Mouse (Mus musculus): ENCODE results near the gene Faiml. TPM values are rescaled to one million over a fixed set of nuclear protein-coding genes. Genes with fewer than 3 reads are reported as not detected.

The Faiml gene
- total RNA-seq (2022) = not detected

- no peak for DNase-seq (ENCODE audit: low spot score)
Observed at GRCm38 (mm10) chr9:99237139-99237538, at the start of gene Faiml. TSS of gene Faiml (minus strand) at chr9:99237239.

GRCm38 (mm10) chr9:99258891-99259290, 21.9 kb upstream of the Faiml start:
- no peak for DNase-seq (ENCODE audit: low spot score)

- DNase-seq (ENCODE audit: low spot score) = no peak
Observed at GRCm38 (mm10) chr9:99256821-99257220, 19.8 kb upstream of the Faiml start.

GRCm38 (mm10) chr9:99256206-99256605, 19.2 kb upstream of the Faiml start:
- DNase-seq (ENCODE audit: low spot score) = no peak

- DNase-seq (ENCODE audit: low spot score) = no peak
Observed at GRCm38 (mm10) chr9:99253861-99254260, 16.8 kb upstream of the Faiml start.

DNA sequence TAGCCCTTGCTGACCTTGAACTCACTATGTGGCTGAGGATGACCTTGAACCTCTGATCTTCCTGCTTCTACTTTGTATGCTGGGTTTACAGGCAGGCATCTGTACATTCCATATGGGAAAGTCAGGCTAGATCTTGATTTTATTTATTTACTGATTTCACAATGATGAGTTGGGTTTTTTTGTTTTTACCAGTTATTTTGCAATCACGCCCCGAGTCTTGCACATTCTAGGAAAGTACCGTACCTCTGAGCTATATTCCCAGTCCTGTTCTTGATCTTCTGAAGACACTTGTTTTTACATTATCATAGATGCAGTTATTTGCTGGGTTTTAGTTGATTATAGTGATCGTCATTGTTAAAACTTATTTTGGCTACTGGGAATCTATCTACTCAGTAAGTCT, 11.9 kb upstream of the Faiml start:
- DNase-seq (ENCODE audit: low spot score) = no peak

- DNase-seq (ENCODE audit: low spot score) = no peak
Observed at GRCm38 (mm10) chr9:99248304-99248703, 11.3 kb upstream of the Faiml start.

GRCm38 (mm10) chr9:99243895-99244293, 6.9 kb upstream of the Faiml start:
- DNase-seq (ENCODE audit: low spot score) = no peak

GRCm38 (mm10) chr9:99243190-99243894, 6.3 kb upstream of the Faiml start, which contains the start of gene Cep70:
TSS of gene Cep70 (plus strand) at chr9:99243367.
- DNase-seq (ENCODE audit: low spot score) = peak; percentile 94

DNA sequence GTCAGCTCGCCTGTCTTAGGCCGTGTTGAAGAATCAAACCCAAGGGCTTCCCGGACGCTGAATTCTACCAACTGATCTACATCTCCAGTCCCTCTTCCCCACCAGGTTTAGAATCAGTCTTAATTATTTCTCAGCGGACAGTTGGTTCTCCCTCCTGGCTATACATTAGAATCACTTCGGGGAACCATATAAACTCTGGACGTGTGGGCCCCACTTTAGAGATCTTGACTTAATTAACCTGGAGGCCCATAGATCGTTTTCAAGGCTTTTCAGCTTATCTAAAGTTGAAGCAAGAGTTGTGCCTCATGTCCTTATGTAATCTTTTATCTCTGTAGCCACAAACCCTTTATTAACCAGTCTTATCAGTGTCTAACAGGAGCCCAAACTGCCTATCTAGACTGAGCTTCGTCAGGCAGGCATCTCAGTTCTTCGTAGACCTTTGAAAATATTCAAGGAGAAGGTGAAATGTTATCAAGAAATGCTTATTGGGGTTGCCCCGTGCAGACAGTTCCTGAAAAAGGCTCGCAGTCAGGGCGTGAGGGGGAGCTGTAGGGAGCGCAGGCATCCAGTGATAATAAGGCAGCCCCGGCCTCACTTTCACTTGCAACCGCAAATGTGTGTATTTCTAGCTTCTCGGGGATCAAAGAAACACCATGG, 5.6 kb upstream of the Faiml start:
- peak; percentile 2 for DNase-seq (ENCODE audit: low spot score)

DNA sequence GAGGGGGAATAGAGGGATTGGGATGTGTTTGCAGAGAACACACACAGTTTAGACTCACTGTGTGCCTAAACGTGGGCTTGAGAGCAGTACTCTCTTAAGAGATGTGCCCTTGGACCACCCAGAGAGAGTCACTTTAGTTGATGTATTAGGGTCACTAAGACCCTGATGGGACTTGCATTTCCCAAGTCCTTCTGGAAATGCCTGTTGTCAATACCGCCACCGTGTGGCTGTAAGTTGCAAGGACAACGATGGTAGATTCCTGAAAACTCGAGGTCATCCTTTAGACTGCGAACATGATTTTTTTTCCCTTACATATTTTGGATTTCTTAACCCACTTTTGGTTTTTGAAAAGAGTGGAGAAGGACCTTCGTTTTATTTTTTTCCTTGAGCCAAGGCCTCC, 5.0 kb upstream of the Faiml start:
- DNase-seq (ENCODE audit: low spot score) = peak; percentile 47

GRCm38 (mm10) chr9:99240571-99240970, 3.5 kb upstream of the Faiml start:
- no peak for DNase-seq (ENCODE audit: low spot score)

GRCm38 (mm10) chr9:99239256-99239655, 2.2 kb upstream of the Faiml start:
- no peak for DNase-seq (ENCODE audit: low spot score)

DNA sequence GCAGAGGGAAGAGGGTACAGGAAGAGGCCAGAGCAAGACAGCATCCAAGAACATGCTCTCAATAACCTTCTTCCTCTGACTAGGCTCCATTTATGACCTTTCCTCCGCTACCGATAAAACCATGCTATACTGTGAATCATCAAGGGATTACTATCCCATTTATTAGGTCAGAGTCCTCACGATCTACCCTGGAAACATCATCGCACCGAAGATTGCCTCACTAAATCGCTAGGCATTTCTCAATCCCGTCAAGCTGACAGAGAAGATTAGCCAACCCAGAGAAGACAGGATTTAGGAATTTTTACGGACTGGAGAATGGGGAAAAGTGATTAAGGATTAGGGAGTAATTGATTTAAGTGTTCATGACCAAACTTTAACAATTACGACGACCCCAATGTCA, 1.2 kb upstream of the Faiml start:
- DNase-seq (ENCODE audit: low spot score) = no peak

DNA sequence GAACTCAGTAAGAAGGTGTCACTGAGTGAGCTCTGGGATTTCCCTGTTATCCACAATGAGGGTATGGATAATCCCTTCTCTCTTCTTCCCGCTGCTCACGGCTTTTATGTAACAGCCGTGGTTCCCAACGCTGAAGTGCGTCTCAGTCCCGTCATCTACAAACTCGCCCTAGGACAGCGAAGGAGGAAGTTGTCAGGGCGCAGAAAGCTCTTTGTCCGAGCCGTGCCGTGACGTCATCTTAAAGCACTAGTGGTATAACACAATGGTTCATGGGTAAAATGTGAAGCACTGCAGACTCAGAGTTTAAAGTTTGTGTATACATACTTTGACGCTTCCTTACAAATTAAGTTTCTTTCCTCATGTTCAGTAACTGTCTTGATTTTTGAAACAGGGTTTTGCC, 7.6 kb downstream of the Faiml start:
- DNase-seq (ENCODE audit: low spot score) = peak; percentile 16

- DNase-seq (ENCODE audit: low spot score) = no peak
Observed at GRCm38 (mm10) chr9:99224583-99224982, 12.5 kb downstream of the Faiml start.

DNA sequence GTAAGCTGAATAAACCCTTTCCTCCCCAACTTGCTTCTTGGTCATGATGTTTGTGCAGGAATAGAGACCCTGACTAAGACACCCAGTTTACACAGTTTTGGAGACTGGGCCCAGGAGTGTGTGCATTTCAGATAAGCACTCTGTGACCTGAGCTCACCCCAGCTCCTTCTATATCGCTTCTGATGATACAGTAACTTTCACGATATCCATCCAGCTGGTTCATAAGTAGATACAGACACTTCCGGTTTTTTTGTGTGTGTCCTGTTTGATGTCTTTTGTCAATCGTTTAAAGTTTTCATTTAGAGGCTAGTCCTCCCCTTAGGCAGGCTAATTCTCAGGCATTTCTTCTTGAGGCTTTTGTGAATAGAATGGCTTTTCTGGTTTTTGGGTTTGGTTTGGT, 15.4 kb downstream of the Faiml start:
- DNase-seq (ENCODE audit: low spot score) = no peak

DNA sequence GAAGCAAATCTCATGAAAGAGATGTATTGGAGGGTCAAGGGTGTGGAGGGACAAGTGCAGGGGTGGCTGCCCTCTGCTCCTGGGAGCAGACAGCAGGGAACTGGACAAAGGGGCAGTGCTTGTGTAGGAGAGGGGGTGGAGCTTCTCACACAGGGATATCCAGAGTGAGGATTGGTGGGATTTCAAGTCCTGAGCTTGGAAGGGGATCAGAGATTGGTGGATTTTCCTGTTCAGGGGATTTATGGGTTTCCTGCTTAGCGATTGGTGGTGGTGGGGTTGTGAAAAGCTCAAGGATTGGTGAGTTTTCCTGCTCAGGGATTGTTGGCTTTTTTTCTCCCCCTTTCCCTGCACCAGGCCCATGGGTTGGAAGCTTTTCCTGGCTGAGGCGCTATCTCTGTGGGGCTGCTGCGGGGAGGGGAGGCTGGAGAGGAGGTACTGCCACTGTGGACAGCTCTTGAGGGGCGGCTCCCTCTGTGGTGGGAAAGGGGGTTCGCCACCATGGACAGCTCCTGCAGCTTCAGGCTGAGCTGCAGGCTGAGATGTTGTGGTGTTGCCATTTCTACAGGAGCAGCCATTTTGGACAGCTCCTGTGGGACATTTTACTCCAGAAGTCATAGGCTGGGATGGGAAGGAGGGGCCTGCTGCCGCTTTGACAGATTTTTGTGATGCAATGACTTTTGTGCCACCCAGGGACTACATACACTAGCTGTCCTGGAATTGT, 18.9 kb downstream of the Faiml start:
- no peak for DNase-seq (ENCODE audit: low spot score)

- DNase-seq (ENCODE audit: low spot score) = no peak
Observed at GRCm38 (mm10) chr9:99216182-99216581, 20.9 kb downstream of the Faiml start.

DNA sequence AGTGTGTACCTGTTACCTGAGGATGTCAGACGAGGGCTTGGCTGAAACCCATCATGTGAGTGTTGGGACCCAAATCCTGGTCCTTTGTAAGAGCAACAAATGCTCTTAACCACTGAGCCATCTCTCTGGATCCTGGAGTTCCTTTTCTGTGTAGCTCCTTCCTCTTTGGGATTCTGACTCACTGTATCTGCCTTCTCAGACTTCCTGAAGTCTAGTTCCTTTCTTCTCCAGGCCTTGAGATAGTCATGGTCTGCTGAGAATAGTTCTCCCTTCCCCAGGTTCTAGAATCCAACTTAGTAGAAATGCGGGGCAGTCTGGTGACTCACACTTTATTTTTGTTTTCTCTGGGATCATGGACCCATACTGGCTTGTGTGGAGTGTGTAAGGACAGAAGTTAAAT, 24.4 kb downstream of the Faiml start:
- DNase-seq (ENCODE audit: low spot score) = peak; percentile 1

GRCm38 (mm10) chr9:99183043-99183670, 53.9 kb downstream of the Faiml start:
- DNase-seq (ENCODE audit: low spot score) = peak; percentile 26

DNA sequence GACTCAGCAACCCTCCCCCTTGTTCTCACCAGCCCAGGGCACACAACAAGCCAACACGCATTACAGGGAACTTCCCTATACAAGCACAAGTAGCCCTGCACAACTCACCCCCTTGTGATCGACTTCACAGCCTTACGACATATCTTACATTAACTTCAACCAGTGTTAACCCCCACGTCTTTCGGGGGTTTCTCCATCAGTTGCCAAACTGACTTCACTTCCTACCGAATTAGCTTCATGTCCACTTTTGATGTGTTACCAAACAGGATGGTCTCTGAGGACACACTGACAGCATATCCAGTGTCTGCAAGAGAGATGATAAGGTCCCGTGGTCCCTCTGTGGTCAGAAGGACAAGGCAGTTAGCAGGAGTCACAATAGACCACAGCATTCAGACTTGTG, 54.9 kb downstream of the Faiml start:
- no peak for DNase-seq (ENCODE audit: low spot score)
